Mouse (Mus musculus): ENCODE results near the gene Eif2b3.

DNA sequence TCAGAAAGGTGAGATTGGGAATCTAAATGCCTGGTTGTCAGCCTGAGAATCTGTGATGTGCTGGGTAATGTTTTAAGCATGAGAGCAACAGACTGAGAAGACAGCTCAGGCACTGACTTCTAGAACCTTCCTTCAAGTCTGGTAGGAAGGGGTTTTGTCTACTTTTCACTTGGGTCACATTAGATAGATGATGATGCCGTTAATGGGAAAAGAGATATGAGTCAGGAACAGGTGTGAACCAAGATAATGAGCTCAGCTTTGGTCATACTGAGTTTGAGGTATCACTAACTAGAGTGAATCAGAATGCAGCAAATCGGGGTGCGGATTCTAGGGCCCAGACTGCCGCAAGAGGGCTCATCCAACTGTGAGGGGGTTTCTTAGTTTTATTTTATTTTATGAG, 4.3 kb downstream of the Eif2b3 start:
- TF ChIP-seq CTCF (IDR thresholded peaks at IDR 0.05; ENCODE audit: borderline replicate concordance, insufficient read depth, low read depth, low read length) (no peak), POLR2A (IDR thresholded peaks at IDR 0.05; ENCODE audit: borderline replicate concordance, insufficient read depth, low read length) (no peak)

Data from cerebellum, adult 2 months (tissue).